ENCODE assay signal across 16 mouse cellular contexts in genomic region chr12:81992996-81993395, GRCm38 (mm10).
"Had no signal": no experiment of that assay in that cellular context is flagged by ENCODE, and none has a peak within 500 bp of the region (broad histone marks: within the 10 kb centered on the region; RNA-seq: fewer than 3 reads in every experiment).

No protein-coding gene starts in this region.

- H3K4me1 ChIP-seq: neural tube, embryonic 13.5 days; neural tube, embryonic 15.5 days had no signal

- H3K9me3 ChIP-seq: neural tube, embryonic 13.5 days; neural tube, embryonic 15.5 days; stomach, embryonic 15.5 days had no signal

- DNase-seq: retina, postnatal 1 day; right cerebral cortex, adult 18-20 months; right cerebral cortex, postnatal 14 days; right cerebral cortex, postnatal 25 days; right cerebral cortex, postnatal 4 days; spleen, adult 18-20 months; thymus, adult 18-20 months; thymus, adult 2 months; thymus, postnatal 14 days; thymus, postnatal 25 days; thymus, postnatal 36 days; thymus, postnatal 4 days had no signal

- H3K27me3 ChIP-seq: neural tube, embryonic 13.5 days; neural tube, embryonic 15.5 days; stomach, embryonic 15.5 days had no signal

- H3K4me3 ChIP-seq: neural tube, embryonic 13.5 days; neural tube, embryonic 15.5 days; stomach, embryonic 15.5 days had no signal

- H3K27ac ChIP-seq: neural tube, embryonic 13.5 days; neural tube, embryonic 15.5 days; stomach, embryonic 15.5 days; stomach, postnatal 0 days had no signal

- H3K4me2 ChIP-seq: neural tube, embryonic 13.5 days; neural tube, embryonic 15.5 days; stomach, embryonic 15.5 days had no signal

- H3K9ac ChIP-seq: neural tube, embryonic 13.5 days; neural tube, embryonic 15.5 days; stomach, embryonic 15.5 days had no signal
